Comparison of ENCODE assay signal across 13 mouse cellular contexts in the genomic region with DNA sequence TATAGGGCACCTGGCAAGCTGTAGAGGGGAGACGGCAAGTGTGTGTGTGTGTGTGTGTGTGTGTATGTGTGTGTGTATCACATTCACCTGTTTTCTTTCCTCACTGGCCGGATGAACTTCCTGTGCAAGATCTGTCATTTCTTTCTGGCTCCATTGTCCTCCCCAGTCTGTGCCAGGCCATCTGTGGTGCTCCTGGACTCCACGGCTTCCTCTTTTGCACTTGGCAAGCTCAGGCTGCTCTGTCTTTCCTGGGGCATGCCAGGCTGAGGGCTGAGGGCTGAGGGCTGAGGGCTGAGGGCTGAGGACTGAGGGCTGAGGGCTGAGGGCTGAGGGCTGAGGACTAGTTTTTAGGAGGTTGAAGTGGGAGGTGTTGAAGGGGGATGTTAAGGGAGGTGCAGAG. TPM values are rescaled to one million over a fixed set of nuclear protein-coding genes. Genes with fewer than 3 reads are reported as not detected.
DNase-seq lines count a peak whose midpoint lies in the region; ATAC-seq lines count a peak whose summit lies in the region.
"Had no signal": no experiment of that assay in that cellular context is flagged by ENCODE, and none has a peak within 500 bp of the region (broad histone marks: within the 10 kb centered on the region; RNA-seq: fewer than 3 reads in every experiment).

No protein-coding gene starts in this region.

- peak overlapping the region; percentile 62 for H3K4me2 ChIP-seq in heart, embryonic 13.5 days
- H3K4me2 ChIP-seq in midbrain, embryonic 16.5 days (ENCODE audit: low read length) = no peak overlapping the region
- no peak overlapping the region for H3K4me2 ChIP-seq in midbrain, embryonic 15.5 days

- H3K4me3 ChIP-seq in heart, embryonic 13.5 days = no peak overlapping the region
- no peak overlapping the region for H3K4me3 ChIP-seq in midbrain, embryonic 16.5 days (ENCODE audit: low read depth, low read length)
- H3K4me3 ChIP-seq in midbrain, embryonic 15.5 days = no peak overlapping the region
- H3K4me3 ChIP-seq: myocyte had no signal

- no peak for ATAC-seq in heart, embryonic 13.5 days (ENCODE audit: extremely low read depth, insufficient number of reproducible peaks, low FRiP score, low TSS enrichment)
- ATAC-seq in midbrain, embryonic 16.5 days = no peak
- ATAC-seq in midbrain, embryonic 15.5 days (replicated peaks) = no peak
- ATAC-seq: Patski had no signal

- H3K27me3 ChIP-seq in heart, embryonic 13.5 days (replicated peaks) = peaks cover 38% of the 10 kb centered on the region
- no peaks in the 10 kb centered on the region for H3K27me3 ChIP-seq in midbrain, embryonic 16.5 days (ENCODE audit: control insufficient read depth, insufficient read depth, low read depth, low read length)
- H3K27me3 ChIP-seq in midbrain, embryonic 15.5 days (replicated peaks) = peaks cover 6% of the 10 kb centered on the region; the same call in 1 of the 2 replicates
- H3K27me3 ChIP-seq in splenic B cell, adult 2 months (ENCODE audit: control insufficient read depth, insufficient read depth, low read length, poor library complexity, severe bottlenecking) = no peaks in the 10 kb centered on the region
- H3K27me3 ChIP-seq: Patski had no signal

- no peaks in the 10 kb centered on the region for H3K9me3 ChIP-seq in heart, embryonic 13.5 days
- H3K9me3 ChIP-seq in midbrain, embryonic 16.5 days (replicated peaks; ENCODE audit: control insufficient read depth, low read length, poor library complexity, severe bottlenecking) = no peaks in the 10 kb centered on the region
- H3K9me3 ChIP-seq in midbrain, embryonic 15.5 days = no peaks in the 10 kb centered on the region

- no peak overlapping the region; the same call in 1 of the 2 replicates for H3K9ac ChIP-seq in heart, embryonic 13.5 days
- H3K9ac ChIP-seq in midbrain, embryonic 16.5 days (ENCODE audit: low read depth, low read length) = peak overlapping the region; percentile 2; the same call in 1 of the 2 replicates
- H3K9ac ChIP-seq in midbrain, embryonic 15.5 days = no peak overlapping the region

- H3K4me1 ChIP-seq in heart, embryonic 13.5 days = peaks cover 9% of the 10 kb centered on the region
- peaks cover 18% of the 10 kb centered on the region for H3K4me1 ChIP-seq in midbrain, embryonic 16.5 days (ENCODE audit: control insufficient read depth, insufficient read depth, low read length)
- peaks cover 20% of the 10 kb centered on the region for H3K4me1 ChIP-seq in midbrain, embryonic 15.5 days

- DNase-seq in heart, adult 8-10 months (ENCODE audit: low spot score) = no peak
- DNase-seq in cerebellum, adult 9-10 months = peak; percentile 94
- peak; percentile 14 for DNase-seq in splenic B cell, adult 2 months (ENCODE audit: low read depth, low spot score)
- no peak for DNase-seq in T-cell, adult 2 months (ENCODE audit: low spot score)
- DNase-seq: adrenal gland, adult 8-10 months; kidney, postnatal 10 days; layer of hippocampus, postnatal 36 days had no signal

- 39% methylated on average over 3 of the region's 3 CpGs for WGBS in heart, embryonic 13.5 days
- 81% methylated on average over 3 of the region's 3 CpGs for whole genome bisulfite sequencing in midbrain, embryonic 16.5 days
- 77% methylated on average over 3 of the region's 3 CpGs for WGBS in midbrain, embryonic 15.5 days

- H3K27ac ChIP-seq in heart, embryonic 13.5 days (replicated peaks) = no peak overlapping the region
- H3K27ac ChIP-seq in midbrain, embryonic 16.5 days (ENCODE audit: low read length) = no peak overlapping the region
- H3K27ac ChIP-seq in midbrain, embryonic 15.5 days = no peak overlapping the region
- H3K27ac ChIP-seq: macrophage had no signal

- H3K36me3 ChIP-seq in heart, embryonic 13.5 days = 0 out of 2 replicates have a peak, but pooled peaks cover 4% of the 10 kb centered on the region
- H3K36me3 ChIP-seq in midbrain, embryonic 16.5 days (ENCODE audit: control insufficient read depth, insufficient read depth, low read length) = no peaks in the 10 kb centered on the region
- H3K36me3 ChIP-seq in midbrain, embryonic 15.5 days (replicated peaks) = no peaks in the 10 kb centered on the region
- H3K36me3 ChIP-seq in splenic B cell, adult 2 months (ENCODE audit: control insufficient read depth, insufficient read depth, low read length, poor library complexity, severe bottlenecking) = no peaks in the 10 kb centered on the region

RNA-seq across cellular contexts. Expression of a gene that starts 47.6 kb away (rescaled TPM):
- 0.93 and 1.2 TPM in 2 replicates for polyA plus RNA-seq in heart, embryonic 13.5 days (2015; fragmentation: Nextera tagmentation; extraction: Ambion mirVana)
- total RNA-seq in heart, adult 8-10 months (2022) = 1 to 10 TPM in 1 of 4 experiments, under 1 TPM in 3; 0.82 to 1.9 (median 0.86) TPM
- polyA plus RNA-seq in midbrain, embryonic 16.5 days (2015; fragmentation: Nextera tagmentation; extraction: Ambion mirVana) = 0.32 and 0.36 TPM in 2 replicates
- 0.34 TPM in 2 replicates for polyA plus RNA-seq in midbrain, embryonic 15.5 days (2015; fragmentation: Nextera tagmentation; extraction: Ambion mirVana)
- polyA plus RNA-seq: macrophage had no signal

Comparison
In these comparisons a context has a peak if more than half of its experiments do, and no peak if none do; other contexts are left out.
1. DNase-seq: peak in cerebellum, adult 9-10 months (single experiment) and splenic B cell, adult 2 months (single experiment); none in heart, adult 8-10 months (single experiment) and T-cell, adult 2 months (single experiment).